Comparison of ENCODE assay signal across 25 mouse cellular contexts in genomic region chr3:99173178-99173577, GRCm38 (mm10). TPM values are rescaled to one million over a fixed set of nuclear protein-coding genes. Genes with fewer than 3 reads are reported as not detected.
DNase-seq lines count a peak whose midpoint lies in the region; ATAC-seq lines count a peak whose summit lies in the region.
"Had no signal": no experiment of that assay in that cellular context is flagged by ENCODE, and none has a peak within 500 bp of the region (broad histone marks: within the 10 kb centered on the region; RNA-seq: fewer than 3 reads in every experiment).

No protein-coding gene starts in this region.

- no peak for DNase-seq in embryonic facial prominence, embryonic 10.5 days (ENCODE audit: low spot score)
- DNase-seq in c-Kit-positive CD71-positive TER-119-negative erythroid progenitor cells, embryonic 14.5 days (ENCODE audit: low read depth), result peak; percentile 39
- no peak for DNase-seq in limb, embryonic 10.5 days (ENCODE audit: low spot score)
- DNase-seq in lung, postnatal 10 days, result no peak
- DNase-seq: adrenal gland, postnatal 14 days; cerebellum, adult 18-20 months; cerebellum, postnatal 36 days; gastrocnemius, adult 2 months; heart, adult 18-20 months; kidney, adult 2 months; kidney, postnatal 25 days; left cerebral cortex, postnatal 4 days; lung, adult 18-20 months; right cerebral cortex, postnatal 4 days; thymus, adult 18-20 months had no signal

- 74% methylated on average over 5 of the region's 5 CpGs for WGBS in embryonic facial prominence, embryonic 12.5 days
- 88% methylated on average over 5 of the region's 5 CpGs for WGBS in embryonic facial prominence, embryonic 10.5 days
- WGBS in liver, embryonic 16.5 days (ENCODE audit: insufficient replicate concordance), result 38% methylated on average over 5 of the region's 5 CpGs
- WGBS in limb, embryonic 10.5 days, result 83% methylated on average over 5 of the region's 5 CpGs
- WGBS in forebrain, embryonic 12.5 days, result 90% methylated on average over 5 of the region's 5 CpGs

- no peak overlapping the region for H3K9ac ChIP-seq in embryonic facial prominence, embryonic 12.5 days
- no peak overlapping the region for H3K9ac ChIP-seq in liver, embryonic 16.5 days (ENCODE audit: low read depth, low read length)
- H3K9ac ChIP-seq in forebrain, embryonic 12.5 days, result no peak overlapping the region
- H3K9ac ChIP-seq: neural tube, embryonic 12.5 days had no signal

- no peak overlapping the region for H3K4me3 ChIP-seq in embryonic facial prominence, embryonic 12.5 days
- H3K4me3 ChIP-seq in embryonic facial prominence, embryonic 10.5 days, result no peak overlapping the region
- H3K4me3 ChIP-seq in liver, embryonic 16.5 days (ENCODE audit: low read depth, low read length), result no peak overlapping the region
- no peak overlapping the region for H3K4me3 ChIP-seq in limb, embryonic 10.5 days
- no peak overlapping the region for H3K4me3 ChIP-seq in forebrain, embryonic 12.5 days (replicated peaks)
- H3K4me3 ChIP-seq: forebrain, embryonic 10.5 days; gastrocnemius, adult 2 months; left cerebral cortex, adult 2 months; midbrain, embryonic 10.5 days; neural tube, embryonic 12.5 days had no signal

- ATAC-seq in embryonic facial prominence, embryonic 12.5 days (ENCODE audit: insufficient number of reproducible peaks, insufficient read depth, low FRiP score, low TSS enrichment), result no peak
- ATAC-seq in hematopoietic stem cell, adult 5-6 weeks (replicated peaks in 1 of 2; ENCODE audit: insufficient read depth in 1 of 2, low FRiP score in 2 of 2, low TSS enrichment in 1 of 2, low read depth in 1 of 2, poor library complexity in 2 of 2, severe bottlenecking in 2 of 2), result peak; percentile 24 to 49; a peak in 2 of 4 replicates
- peak; percentile 89 for ATAC-seq in liver, embryonic 16.5 days (ENCODE audit: low read depth)
- no peak for ATAC-seq in forebrain, embryonic 12.5 days (ENCODE audit: low FRiP score)
- ATAC-seq: activated CD4-positive, CD25-positive, alpha-beta regulatory T cell, adult 4 months; CD4-positive, CD25-positive, alpha-beta regulatory T cell, adult 4 months had no signal

- H3K4me2 ChIP-seq in embryonic facial prominence, embryonic 12.5 days (replicated peaks), result no peak overlapping the region
- H3K4me2 ChIP-seq in liver, embryonic 16.5 days (ENCODE audit: low read depth, low read length), result peak overlapping the region; percentile 17; the same call in 1 of the 2 replicates
- H3K4me2 ChIP-seq in forebrain, embryonic 12.5 days, result no peak overlapping the region
- H3K4me2 ChIP-seq: neural tube, embryonic 12.5 days had no signal

- no peaks in the 10 kb centered on the region for H3K27me3 ChIP-seq in embryonic facial prominence, embryonic 12.5 days
- H3K27me3 ChIP-seq in embryonic facial prominence, embryonic 10.5 days (replicated peaks; ENCODE audit: low read depth, poor library complexity, severe bottlenecking), result no peaks in the 10 kb centered on the region
- no peaks in the 10 kb centered on the region for H3K27me3 ChIP-seq in liver, embryonic 16.5 days (ENCODE audit: control insufficient read depth, insufficient read depth, low read depth, low read length)
- no peaks in the 10 kb centered on the region for H3K27me3 ChIP-seq in limb, embryonic 10.5 days (ENCODE audit: low read depth, poor library complexity, severe bottlenecking)
- no peaks in the 10 kb centered on the region for H3K27me3 ChIP-seq in forebrain, embryonic 12.5 days
- H3K27me3 ChIP-seq: neural tube, embryonic 12.5 days had no signal

- no peaks in the 10 kb centered on the region for H3K9me3 ChIP-seq in embryonic facial prominence, embryonic 12.5 days
- no peaks in the 10 kb centered on the region for H3K9me3 ChIP-seq in embryonic facial prominence, embryonic 10.5 days
- H3K9me3 ChIP-seq in liver, embryonic 16.5 days (replicated peaks; ENCODE audit: control insufficient read depth, low read length), result no peaks in the 10 kb centered on the region
- H3K9me3 ChIP-seq in limb, embryonic 10.5 days (replicated peaks), result no peaks in the 10 kb centered on the region
- no peaks in the 10 kb centered on the region for H3K9me3 ChIP-seq in forebrain, embryonic 12.5 days
- H3K9me3 ChIP-seq: forebrain, embryonic 10.5 days; midbrain, embryonic 10.5 days; neural tube, embryonic 12.5 days had no signal

- H3K4me1 ChIP-seq in embryonic facial prominence, embryonic 12.5 days, result peaks cover 10% of the 10 kb centered on the region
- peaks cover 5% of the 10 kb centered on the region for H3K4me1 ChIP-seq in embryonic facial prominence, embryonic 10.5 days
- H3K4me1 ChIP-seq in liver, embryonic 16.5 days (ENCODE audit: control insufficient read depth, low read depth, low read length), result peaks cover 5% of the 10 kb centered on the region
- H3K4me1 ChIP-seq in limb, embryonic 10.5 days, result peaks cover 33% of the 10 kb centered on the region
- no peaks in the 10 kb centered on the region for H3K4me1 ChIP-seq in forebrain, embryonic 12.5 days
- H3K4me1 ChIP-seq: forebrain, embryonic 10.5 days; midbrain, embryonic 10.5 days had no signal

- H3K27ac ChIP-seq in embryonic facial prominence, embryonic 12.5 days, result 0 out of 2 replicates have a peak overlapping the region, but pooled peaks have one; percentile 17
- no peak overlapping the region for H3K27ac ChIP-seq in embryonic facial prominence, embryonic 10.5 days (replicated peaks)
- no peak overlapping the region for H3K27ac ChIP-seq in liver, embryonic 16.5 days (ENCODE audit: low read length)
- no peak overlapping the region for H3K27ac ChIP-seq in limb, embryonic 10.5 days
- H3K27ac ChIP-seq in forebrain, embryonic 12.5 days, result no peak overlapping the region
- H3K27ac ChIP-seq: forebrain, embryonic 10.5 days; gastrocnemius, adult 2 months; left cerebral cortex, adult 2 months; midbrain, embryonic 10.5 days; neural tube, embryonic 12.5 days had no signal

- H3K36me3 ChIP-seq in embryonic facial prominence, embryonic 12.5 days, result no peaks in the 10 kb centered on the region
- H3K36me3 ChIP-seq in embryonic facial prominence, embryonic 10.5 days (replicated peaks), result no peaks in the 10 kb centered on the region
- H3K36me3 ChIP-seq in liver, embryonic 16.5 days (ENCODE audit: control insufficient read depth, insufficient read depth), result no peaks in the 10 kb centered on the region
- no peaks in the 10 kb centered on the region for H3K36me3 ChIP-seq in limb, embryonic 10.5 days
- no peaks in the 10 kb centered on the region for H3K36me3 ChIP-seq in forebrain, embryonic 12.5 days (replicated peaks)
- H3K36me3 ChIP-seq: forebrain, embryonic 10.5 days; midbrain, embryonic 10.5 days; neural tube, embryonic 12.5 days had no signal

RNA-seq across cellular contexts. Expression of gene Wars2, which starts 32.3 kb away (rescaled TPM):
- 8.1 and 9.1 TPM in 2 replicates for polyA plus RNA-seq in embryonic facial prominence, embryonic 12.5 days (2016; fragmentation: Nextera tagmentation; extraction: Ambion mirVana)
- 7.7 and 8.4 TPM in 2 replicates for polyA plus RNA-seq in embryonic facial prominence, embryonic 10.5 days (2016; fragmentation: Nextera tagmentation; extraction: Ambion mirVana)
- total RNA-seq in hematopoietic stem cell, adult 5-6 weeks (2017), result 7.8 TPM in 2 replicates
- polyA plus RNA-seq in liver, embryonic 16.5 days (2015; fragmentation: Nextera tagmentation; extraction: Ambion mirVana), result 2.3 and 2.5 TPM in 2 replicates
- polyA plus RNA-seq in limb, embryonic 10.5 days (2016; fragmentation: Nextera tagmentation; extraction: Ambion mirVana), result 10.8 and 10.9 TPM in 2 replicates
- 5.3 and 5.5 TPM in 2 replicates for polyA plus RNA-seq in forebrain, embryonic 12.5 days (2016; fragmentation: Nextera tagmentation; extraction: Ambion mirVana)

Comparison
In these comparisons a context has a peak if more than half of its experiments do, and no peak if none do; other contexts are left out.
1. ATAC-seq: peak in hematopoietic stem cell, adult 5-6 weeks (2 of 2) and liver, embryonic 16.5 days (single experiment); none in embryonic facial prominence, embryonic 12.5 days (single experiment) and forebrain, embryonic 12.5 days (single experiment).